Mouse (Mus musculus) kidney, adult 8-10 months (tissue): ENCODE measurements around the gene Lactb.

Experiments used
- DNase-seq, 2 experiments: peaks; one replicate each; pipeline ENCODE4 v3.0.0; 2022

Lactb gene

GRCm38 (mm10) chr9:66975239-66975645 is at the start of gene Lactb:
TSS of gene Lactb (minus strand) at chr9:66975484.
- DNase-seq: peak; percentile 97

DNA sequence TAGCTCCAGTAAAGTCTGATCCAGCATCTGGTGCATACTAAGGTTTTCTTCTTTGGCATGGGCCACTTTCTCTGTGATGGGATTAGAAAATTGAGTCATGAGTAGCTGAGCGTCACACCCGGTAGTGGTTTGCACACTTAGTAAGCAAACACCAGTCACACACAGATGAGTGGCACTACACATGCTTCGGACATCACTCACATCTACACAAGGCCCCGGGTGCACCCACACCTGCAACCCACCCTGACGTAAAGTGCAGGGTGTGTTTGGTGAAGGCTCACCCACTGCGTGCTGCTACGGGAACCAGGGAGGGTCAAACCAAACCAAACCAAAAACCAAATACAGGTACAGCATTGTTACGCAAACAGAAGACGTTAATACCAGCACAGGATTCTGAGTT is 48.1 kb upstream of the Lactb start:
- no peak for DNase-seq

DNA sequence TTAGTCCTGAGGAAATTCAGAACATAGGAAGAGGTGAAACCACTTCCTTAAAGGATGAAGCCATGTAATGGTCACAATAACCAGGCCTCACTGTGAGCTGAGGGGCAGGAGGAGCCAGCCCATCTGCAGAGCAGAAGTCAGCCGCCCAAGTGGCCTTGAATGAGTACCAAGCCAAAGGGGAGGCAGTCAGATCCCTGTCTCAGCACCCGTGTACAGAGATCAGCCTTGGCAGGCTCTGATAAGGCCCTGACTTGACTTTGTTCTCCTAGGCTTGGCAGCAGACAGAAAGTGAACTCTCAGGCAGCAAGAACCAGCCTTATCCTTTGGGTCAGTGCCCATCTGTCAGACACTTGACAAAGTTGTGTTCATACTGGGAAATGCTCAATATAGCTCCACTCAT is 44.8 kb upstream of the Lactb start:
- no peak for DNase-seq

GRCm38 (mm10) chr9:67013501-67013900 is 38.2 kb upstream of the Lactb start:
- DNase-seq: no peak

DNA sequence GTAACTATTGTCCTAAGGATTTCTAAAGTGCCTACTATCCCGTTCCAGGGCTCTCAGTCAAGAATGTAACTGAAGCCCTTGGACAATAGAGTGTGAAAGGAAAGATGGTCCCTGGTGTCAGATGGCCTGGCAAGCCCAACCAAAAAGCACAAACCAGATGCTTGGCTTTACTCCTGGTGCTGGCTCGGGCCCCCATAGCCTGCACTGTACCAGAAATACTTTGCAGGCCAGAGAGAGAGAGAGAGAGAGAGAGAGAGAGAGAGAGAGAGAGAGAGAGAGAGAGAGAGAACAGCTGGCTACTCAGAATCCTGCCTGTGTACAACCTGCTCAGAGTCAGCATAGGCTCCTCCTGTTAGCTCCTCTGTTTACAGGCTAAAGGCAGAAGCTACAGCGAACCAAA is 37.2 kb upstream of the Lactb start:
- DNase-seq: no peak

DNA sequence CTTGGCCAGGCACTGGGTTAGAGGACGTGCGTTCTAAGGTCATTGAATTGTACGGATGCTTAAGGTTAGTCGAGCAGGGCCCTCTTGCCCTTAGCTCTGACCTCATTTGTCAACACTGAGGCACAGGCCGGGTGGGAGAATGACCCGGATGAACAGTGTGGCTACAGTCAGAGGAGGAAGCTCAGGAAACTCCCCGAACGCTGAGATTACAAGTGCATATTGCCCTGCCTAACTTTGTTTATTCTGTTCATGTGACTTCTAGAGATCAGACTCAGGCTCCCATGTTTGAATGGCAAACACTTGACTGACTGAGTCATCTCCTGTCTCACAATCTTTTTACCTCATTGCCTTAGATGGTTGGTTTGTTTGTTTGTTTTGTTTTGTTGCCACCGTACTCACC is 36.2 kb upstream of the Lactb start:
- DNase-seq: no peak

DNA sequence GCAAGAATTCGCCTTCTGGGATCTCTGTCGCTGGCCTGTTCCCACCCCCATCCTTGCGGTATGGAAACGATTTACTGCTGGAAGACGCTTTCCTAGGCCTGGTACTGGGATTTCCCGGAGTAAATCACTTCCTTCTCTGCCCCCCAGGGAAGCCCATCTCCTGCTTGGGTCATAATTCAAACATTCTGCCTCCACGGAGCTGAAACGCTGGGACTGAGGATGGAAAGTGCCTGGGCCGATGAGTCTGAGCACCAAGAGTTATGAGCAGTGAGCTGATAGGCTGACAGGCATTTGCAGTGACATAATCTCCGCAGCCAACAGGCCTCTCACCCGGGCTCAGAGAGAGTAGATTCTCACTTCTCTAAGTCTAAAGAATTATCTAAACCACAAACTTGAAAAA is 33.5 kb upstream of the Lactb start:
- no peak for DNase-seq

- DNase-seq: no peak
Observed at GRCm38 (mm10) chr9:67006376-67006775, 31.1 kb upstream of the Lactb start.

DNA sequence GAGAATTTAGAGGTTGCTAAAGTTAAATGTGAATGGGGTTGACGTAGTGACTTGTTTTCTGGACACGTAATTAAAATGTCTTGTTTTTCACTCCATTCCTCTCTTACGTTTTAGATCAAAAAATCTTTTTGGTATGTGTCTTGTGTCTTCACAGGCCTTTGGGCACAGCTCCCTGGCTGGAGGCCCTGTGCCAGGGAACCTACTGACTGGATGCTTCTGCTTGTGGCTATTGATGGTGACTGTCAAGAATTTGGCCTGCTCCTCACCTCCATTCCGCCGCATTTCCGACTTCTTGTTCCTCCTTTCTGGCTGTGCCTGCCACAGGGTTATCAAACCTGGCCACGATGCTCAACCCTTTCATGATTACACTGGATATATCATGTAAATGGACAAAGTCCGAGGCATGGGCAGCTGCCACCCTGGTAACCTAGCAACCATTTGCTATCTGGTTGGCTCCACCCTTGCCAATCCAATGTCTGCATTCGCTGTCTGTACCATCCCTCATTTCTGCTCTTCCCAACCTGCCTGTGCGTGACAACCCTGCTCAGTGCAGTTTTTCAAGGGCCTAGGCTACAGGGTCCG is 30.0 kb upstream of the Lactb start:
- no peak for DNase-seq

- no peak for DNase-seq
Observed at GRCm38 (mm10) chr9:67003656-67004055, 28.4 kb upstream of the Lactb start.

DNA sequence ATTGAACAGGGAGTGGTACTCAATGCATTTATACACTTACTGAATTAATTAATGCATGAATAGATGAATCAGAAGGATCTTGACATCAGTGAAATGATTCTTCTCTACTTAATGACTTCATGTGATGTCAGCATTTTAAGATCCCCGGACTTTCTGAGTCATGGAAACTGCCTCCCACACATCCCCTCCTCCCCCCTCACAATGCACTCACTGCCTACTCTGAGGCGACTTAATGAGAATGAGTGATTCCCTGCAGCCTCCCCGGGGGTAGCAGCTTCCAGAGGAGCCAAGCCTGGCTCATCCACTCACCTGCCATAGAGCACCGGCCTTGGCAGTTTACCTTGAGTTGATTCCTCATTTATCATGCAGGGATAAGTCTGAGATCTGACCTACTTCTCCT is 27.9 kb upstream of the Lactb start:
- DNase-seq: no peak

DNA sequence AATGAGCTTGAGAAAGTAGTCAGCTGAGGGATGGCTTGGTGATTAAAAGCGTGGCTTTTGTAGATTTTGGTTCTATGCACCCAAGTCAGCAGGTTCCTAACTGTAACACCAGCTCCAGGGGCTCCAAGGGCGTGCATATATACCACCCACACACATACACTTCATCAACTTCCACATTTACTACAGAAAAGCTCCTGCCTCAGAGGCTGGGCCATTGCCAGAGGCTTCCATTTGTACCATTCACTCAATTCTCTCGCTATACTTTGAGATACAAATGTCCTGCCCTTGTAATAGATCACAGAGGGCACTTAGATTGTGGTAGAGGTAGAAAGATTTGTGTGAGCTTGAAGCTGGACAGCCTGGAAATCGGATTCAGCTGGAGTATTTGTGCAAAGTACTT is 26.2 kb upstream of the Lactb start:
- DNase-seq: no peak

DNA sequence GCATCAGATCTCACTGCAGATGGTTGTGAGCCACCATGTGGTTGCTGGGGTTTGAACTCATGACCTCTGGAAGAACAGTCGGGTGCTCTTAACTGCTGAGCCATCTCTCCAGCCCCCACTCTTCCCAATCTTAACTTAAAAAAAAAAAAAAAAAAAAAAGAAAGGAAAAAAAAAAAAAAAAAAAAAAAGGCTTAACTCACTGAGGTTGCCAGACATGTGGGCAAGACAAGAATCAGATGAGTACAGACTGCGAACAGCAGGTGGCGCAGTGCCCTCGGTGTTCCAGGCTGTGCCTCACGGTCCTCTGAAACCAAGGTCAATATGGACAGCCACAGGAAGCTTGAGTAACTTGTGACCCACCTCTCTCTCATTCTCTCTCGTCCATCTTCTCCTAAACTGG is 25.8 kb upstream of the Lactb start:
- peak; percentile 78 to 88 for DNase-seq

- no peak for DNase-seq
Observed at GRCm38 (mm10) chr9:66999698-67000097, 24.4 kb upstream of the Lactb start.

DNA sequence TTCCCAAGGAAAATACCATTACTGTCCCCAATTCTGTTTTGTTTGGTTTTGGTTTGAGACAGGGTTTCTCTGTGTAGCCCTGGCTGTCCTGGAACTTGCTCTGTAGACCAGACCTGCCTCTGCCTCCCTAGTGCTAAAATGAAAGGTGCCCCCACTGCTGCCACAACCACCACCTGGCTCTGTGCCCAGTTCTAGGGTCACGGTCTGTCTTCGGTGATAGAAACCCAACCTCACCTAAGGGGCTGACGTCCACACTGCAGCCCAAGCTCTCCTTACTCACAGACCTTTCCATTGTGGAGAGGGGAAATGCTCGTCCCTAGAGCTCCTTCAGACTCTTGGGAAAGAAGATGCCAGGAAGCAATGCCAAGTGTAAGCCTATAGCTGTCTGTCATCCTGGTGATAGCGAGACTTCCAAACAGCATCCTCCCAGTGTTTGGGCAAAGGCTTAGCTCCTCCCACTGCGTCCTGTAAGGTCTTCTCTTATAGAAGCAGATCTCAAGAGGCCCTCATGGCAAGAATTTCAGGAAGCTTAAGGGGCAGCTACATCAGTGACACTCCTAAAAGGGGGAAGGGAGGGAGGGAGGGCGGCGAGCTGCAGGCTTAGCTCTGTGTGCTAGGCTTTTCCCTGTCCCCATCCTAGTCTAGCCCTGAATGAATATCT is 16.6 kb upstream of the Lactb start:
- DNase-seq: no peak

DNA sequence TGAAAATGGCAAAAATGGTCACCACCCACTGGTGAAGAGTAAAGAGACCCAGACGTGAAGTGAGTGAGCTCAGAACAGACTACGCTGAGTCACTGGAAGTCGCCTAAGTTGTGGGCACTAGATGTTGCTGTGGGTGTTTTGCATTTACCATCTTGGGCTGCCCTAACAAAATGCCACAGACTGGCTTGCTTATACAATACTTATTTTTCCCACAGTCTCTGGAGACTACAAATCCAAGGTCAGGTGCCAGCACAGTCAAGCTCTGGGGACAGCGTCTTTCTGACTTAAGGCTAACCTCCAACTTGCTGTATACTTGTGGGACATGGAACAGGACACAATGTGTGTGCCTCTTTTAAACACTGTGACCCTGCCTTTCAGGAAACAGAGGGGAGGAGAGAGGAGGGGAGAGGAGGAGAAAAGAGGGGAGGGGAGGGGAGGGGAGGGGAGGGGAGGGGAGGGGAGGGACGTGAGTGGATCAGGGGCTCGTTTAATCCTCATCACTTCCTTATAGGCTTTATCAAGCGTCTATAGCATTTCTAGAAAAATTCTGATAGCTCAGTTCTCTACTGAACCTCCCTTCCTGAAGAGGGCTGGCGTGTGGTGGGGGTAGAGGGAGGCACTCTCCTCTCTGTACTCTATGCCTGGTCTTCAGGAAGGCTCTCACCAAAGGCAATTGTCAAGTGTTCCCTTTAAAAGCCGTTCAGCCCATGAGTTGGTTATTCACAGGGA is 15.9 kb upstream of the Lactb start:
- no peak for DNase-seq

DNA sequence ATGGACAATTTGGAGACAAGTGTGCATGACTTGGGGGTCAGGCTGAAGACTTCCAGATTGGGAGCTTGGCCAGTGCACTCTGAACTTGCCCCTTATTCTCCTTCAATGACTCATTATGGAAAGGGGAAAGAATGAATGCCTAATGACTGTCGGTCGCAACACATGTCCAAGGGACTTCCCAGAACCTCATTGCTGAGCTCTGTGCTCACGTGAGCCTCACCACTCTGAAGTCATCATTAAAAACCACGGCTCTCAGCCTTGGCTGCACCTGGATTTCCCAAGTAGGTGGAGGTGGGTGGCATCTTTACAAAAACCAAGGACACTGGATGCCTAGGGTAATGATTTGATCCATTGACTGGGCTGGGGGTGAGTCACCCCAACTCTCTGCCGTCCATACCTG is 14.8 kb upstream of the Lactb start:
- no peak for DNase-seq

GRCm38 (mm10) chr9:66989581-66989980 is 14.3 kb upstream of the Lactb start:
- DNase-seq: no peak

DNA sequence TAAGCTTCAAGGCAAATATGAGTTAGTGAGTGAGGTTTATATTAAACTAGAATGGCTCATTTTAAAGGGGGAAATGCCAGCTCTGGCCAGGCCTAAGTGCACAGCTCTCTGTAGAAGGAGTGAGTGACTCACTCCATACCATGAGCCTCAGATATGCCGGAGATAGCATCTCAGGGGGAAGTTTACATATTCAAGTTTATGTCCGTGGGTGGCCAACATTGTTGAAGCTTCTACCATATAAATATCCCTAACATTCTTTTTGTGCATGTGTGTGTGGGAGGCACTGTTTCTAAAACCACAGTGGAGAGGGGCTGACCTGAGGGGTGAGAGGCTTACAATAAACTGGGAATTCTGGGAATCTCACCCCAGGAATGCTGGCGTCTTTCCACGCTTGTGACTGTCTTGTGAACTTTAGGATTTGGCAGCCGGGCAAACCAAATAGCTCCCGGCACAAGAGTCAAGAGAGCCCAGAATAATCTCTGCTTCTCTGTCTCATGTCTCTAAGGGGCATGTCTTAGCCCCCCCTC is 13.7 kb upstream of the Lactb start:
- peak; percentile 63 to 65 for DNase-seq

GRCm38 (mm10) chr9:66988198-66988887 is 13.1 kb upstream of the Lactb start:
- no peak for DNase-seq

- DNase-seq: no peak
Observed at GRCm38 (mm10) chr9:66985377-66985776, 10.1 kb upstream of the Lactb start.

GRCm38 (mm10) chr9:66982085-66982484 is 6.8 kb upstream of the Lactb start:
- DNase-seq: no peak

DNA sequence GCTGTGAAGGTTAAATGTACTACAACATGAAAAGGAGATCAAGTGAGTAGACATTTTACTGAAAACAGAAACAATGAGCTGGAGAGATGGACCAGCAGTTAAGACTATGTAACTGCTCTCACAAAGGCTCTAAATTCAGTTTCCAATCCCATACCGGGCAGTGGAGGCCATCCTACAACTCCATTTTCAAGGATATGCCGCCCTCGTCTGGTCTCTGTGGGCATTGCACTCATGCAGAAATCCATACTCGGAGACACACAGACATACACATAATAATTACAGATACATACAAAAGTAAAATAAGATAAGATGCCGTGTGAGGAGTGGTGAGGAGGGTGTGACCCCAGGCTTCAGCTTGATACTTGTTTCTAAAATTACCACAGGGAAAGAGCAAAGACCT is 5.2 kb upstream of the Lactb start:
- peak; percentile 43 to 83 for DNase-seq

- no peak for DNase-seq
Observed at GRCm38 (mm10) chr9:66978468-66978867, 3.2 kb upstream of the Lactb start.
